Mouse (Mus musculus) spleen, embryonic (tissue): ENCODE data around the gene Fam78b.

Experiments used
- CTCF ChIA-PET: fragments of 350-600 bp; sonication (Branson Sonifier 250); formaldehyde crosslinking; loops from one replicate; lab custom pipeline; 2022; lab: Charles Lee

Gene Fam78b

DNA sequence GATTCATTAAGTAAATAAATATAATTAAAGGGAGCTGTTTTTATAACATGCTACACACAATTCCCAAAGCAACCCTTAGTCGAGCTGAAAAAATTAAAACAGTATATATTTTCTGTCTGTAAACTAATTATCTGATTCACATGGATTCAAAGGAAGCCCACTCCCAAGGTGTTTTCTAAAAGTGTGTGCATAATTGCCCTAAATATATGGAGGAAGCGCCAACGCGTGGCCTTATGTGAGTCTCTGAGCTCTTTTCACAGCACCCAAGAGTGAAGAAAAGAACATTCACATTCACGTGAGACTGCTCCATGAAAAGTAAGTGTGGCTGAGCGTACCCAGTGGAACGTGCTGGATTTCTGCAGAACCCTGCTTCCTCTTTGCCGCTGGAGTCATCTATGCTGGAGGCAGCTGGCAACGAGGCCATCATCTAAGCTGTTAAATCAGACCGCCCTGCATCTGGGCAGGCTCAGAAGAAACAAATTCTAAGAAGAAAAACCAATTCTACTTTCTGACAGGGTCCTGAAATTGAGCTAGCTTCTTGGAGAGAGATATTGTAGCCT is 93.5 kb downstream of the Fam78b start:
- CTCF ChIA-PET, result no interaction called here

DNA sequence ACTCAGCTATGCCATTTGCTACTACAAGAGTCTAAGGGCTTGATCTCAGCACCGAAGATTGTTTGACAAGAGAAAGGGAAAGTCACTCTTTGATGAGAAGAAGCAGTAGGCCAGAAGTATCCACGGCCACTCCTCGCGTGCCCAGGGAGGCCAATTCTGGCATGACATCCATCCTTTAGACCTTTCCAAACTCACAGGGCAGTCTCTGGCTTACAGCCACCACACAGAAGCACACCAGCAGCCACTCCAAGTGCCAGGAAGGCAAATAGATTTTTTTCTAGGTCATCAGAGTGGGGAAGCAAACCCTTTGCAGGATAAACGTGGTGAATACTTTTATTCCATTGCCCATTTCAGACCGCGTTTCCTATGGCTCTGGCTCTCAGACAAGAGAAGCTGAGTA is 97.5 kb downstream of the Fam78b start:
- CTCF ChIA-PET, result no interaction called here

GRCm38 (mm10) chr1:167102046-167102445 is 100.8 kb downstream of the Fam78b start:
- CTCF ChIA-PET, result no interaction called here

- CTCF ChIA-PET, result no interaction called here
Measured at GRCm38 (mm10) chr1:167102566-167102965, 101.3 kb downstream of the Fam78b start.

- CTCF ChIA-PET, result no interaction called here
Measured at GRCm38 (mm10) chr1:167104956-167105626, 103.9 kb downstream of the Fam78b start.

GRCm38 (mm10) chr1:167105916-167106315 is 104.7 kb downstream of the Fam78b start:
- CTCF ChIA-PET, result no interaction called here

DNA sequence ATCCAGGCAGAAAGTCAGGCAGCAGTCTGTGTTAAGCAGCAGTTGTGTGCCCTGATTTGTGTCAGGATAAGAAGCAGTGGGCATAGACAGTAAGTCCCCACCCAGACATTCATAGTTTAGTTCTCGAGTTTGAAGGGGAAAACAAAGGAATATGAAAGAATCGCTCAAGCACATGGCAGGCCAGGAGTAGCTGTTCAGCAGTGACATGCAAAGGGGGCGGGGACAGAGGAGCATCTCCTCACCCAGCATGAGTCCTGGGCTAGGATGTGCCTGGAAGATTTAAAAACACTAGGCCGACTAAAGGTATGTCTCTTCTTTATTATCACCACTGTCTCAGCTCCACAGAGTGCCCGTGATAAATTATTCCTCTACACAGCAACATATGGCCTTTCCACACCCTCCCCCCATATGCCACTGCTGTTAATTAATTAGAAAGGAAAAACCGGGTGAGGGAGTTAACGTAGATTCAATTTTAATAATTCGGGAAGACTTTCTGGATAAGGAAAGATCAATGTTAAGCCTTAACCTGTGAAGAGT is 107.8 kb downstream of the Fam78b start:
- CTCF ChIA-PET, result no interaction called here

DNA sequence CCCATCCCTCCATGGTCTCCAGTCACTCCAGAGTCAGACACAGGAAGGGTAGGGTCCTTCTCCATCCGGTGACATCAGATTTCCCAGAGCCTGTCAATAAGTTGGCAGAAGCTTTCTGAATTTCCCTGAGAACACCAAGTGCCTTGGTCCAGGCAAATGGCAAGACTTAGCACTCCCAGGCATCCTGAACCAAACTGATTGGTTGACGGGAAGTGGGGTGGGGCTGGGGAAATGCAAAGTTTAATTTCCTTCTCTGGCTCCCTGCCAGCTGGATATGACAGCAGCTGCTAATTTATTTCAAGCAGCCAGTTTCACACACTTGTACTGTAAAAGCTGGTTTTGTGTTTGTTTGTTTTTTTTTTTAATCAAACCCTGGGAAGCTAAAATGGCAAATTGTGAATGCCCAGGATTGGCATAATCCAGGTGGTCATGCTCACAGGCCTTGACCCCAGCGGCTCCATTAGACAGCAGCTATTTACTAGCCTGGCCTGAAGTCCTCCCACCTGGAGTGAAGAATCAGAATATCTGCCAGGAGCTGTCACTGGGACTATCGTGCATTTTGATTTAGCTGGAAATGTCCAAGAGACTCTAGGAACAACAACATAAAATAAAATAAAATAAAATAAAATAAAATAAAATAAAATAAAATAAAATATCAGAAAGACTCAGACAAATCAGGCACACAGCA is 113.3 kb downstream of the Fam78b start:
- CTCF ChIA-PET, result no interaction called here

DNA sequence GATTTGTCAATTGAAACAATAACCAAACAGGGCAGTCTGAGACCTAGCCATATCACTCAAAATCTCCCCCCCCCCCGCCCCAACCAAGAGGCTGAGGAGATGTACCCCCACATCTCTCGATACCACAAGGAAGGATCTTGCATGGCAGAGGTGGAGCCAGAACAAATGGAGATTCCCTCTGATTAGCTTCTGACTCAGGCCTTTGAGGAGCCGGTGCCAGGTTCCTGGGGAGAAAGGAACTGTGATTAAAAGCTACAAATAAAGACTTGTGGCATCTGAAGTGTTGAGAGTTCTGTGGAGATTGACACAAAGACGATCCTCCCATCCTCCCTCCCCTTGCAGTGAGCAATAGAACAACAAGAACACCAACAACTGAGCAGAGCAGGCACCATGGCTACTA is 113.9 kb downstream of the Fam78b start:
- CTCF ChIA-PET, result no interaction called here

GRCm38 (mm10) chr1:167116733-167117132 is 115.5 kb downstream of the Fam78b start:
- CTCF ChIA-PET, result no interaction called here

- CTCF ChIA-PET, result no interaction called here
Measured at GRCm38 (mm10) chr1:167118971-167119370, 117.8 kb downstream of the Fam78b start.

- CTCF ChIA-PET, result no interaction called here
Measured at GRCm38 (mm10) chr1:167119439-167119838, 118.2 kb downstream of the Fam78b start.

- CTCF ChIA-PET, result no interaction called here
Measured at GRCm38 (mm10) chr1:167122436-167122835, 121.2 kb downstream of the Fam78b start.

DNA sequence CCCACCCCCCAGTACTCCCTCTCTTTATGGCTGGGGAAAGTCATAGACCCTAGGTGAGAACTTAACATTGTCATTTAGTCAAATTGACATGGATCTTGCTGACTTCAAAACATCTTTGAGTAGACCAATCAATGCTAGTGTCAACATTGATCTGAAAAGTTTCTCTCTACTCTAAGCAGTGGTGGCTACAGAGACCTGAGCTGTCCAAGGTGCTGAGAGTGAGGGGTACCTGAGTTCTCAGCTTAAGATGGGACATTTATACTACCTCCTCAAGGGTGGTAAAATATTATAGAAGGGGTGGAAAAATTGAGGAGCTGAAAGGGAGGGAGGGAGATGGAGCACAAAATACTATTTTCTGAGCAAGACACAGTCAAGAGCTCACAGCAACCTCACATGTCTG is 122.3 kb downstream of the Fam78b start:
- CTCF ChIA-PET, result no interaction called here

DNA sequence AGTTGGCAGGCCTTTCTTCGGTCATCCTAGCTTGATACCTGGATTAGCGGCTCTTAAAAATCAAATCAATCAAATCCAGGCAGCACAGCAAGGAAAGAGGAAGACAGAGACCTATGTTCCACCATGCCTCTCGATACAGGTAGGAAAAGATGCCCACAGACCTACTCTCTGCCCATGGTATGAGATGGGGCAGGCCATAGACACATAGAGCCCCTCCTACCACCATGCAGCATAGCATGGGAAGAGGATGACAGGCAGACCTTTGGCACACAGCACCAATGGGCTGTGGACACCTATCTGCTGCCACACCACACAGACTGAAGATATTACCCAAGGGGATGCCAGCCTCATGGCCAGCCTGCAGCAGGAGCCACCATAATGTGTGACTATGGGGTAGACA is 124.7 kb downstream of the Fam78b start:
- CTCF ChIA-PET, result no interaction called here

DNA sequence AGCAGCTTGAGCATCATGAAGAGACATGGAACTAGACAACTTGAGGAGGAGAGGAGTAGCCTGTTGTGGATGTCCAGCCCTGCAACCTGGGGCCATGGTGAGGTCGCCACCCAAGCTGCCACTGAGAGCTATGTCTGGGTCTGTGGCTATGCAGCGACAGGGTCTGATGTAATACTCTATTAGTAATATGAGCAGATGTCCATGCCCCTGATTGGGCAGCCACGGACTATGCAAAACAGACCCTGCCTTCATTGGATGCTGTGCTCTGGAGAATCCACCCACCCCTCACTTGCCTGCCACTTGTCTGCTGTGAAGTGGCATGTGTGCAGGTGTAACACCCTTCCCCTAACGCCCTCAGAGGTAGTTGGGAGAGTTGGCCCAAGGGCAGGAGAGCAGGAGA is 125.1 kb downstream of the Fam78b start:
- CTCF ChIA-PET, result no interaction called here

DNA sequence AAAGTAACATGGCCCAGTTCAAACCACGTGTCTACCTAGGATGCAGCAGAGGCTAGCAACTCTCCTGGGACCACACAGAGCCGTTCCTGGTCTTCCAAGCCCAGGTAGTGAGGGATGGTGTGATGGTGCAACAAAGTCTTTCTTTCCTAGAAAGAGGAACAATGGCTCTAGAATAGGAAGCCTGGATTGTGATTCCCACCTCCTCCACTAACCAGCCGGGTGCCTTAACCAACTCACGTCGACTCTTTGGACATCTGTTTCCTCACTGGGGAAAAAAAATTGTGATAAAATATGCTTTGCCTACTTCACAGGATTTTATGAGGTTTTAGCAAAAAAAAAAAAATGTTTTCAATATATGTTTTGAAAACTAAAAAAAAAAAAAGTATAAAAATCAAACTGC is 134.5 kb downstream of the Fam78b start:
- CTCF ChIA-PET, result no interaction called here
